Mouse (Mus musculus): Measurements from ENCODE around the gene Gm44502. TPM values are rescaled to one million over a fixed set of nuclear protein-coding genes. Genes with fewer than 3 reads are reported as not detected.

Gm44502 gene
- 1.1 and 1.3 TPM in 2 replicates for total RNA-seq (2017)

- ATAC-seq (ENCODE audit: extremely low read depth, insufficient number of reproducible peaks, low FRiP score, poor library complexity, severe bottlenecking): peak; percentile 78
Observed at GRCm38 (mm10) chr15:89429352-89430221, at the start of gene Gm44502, which contains the start of the genes C730034F03Rik and Chkb. Gene Gm44502 (minus strand): TSS chr15:89429696. Gene C730034F03Rik (plus strand): TSS chr15:89429589. Gene Chkb (minus strand): TSS chr15:89429908.

GRCm38 (mm10) chr15:89478622-89479021 lies 49.1 kb upstream of the Gm44502 start:
- no peak for ATAC-seq (ENCODE audit: extremely low read depth, insufficient number of reproducible peaks, low FRiP score, poor library complexity, severe bottlenecking)

GRCm38 (mm10) chr15:89477806-89478205 lies 48.3 kb upstream of the Gm44502 start:
- no peak for ATAC-seq (ENCODE audit: extremely low read depth, insufficient number of reproducible peaks, low FRiP score, poor library complexity, severe bottlenecking)

GRCm38 (mm10) chr15:89477091-89477491 lies 47.6 kb upstream of the Gm44502 start, which contains the start of gene Arsa:
Gene Arsa (minus strand): TSS chr15:89477425.
- ATAC-seq (ENCODE audit: extremely low read depth, insufficient number of reproducible peaks, low FRiP score, poor library complexity, severe bottlenecking): no peak

- ATAC-seq (ENCODE audit: extremely low read depth, insufficient number of reproducible peaks, low FRiP score, poor library complexity, severe bottlenecking): no peak
Observed at GRCm38 (mm10) chr15:89476475-89476815, 46.9 kb upstream of the Gm44502 start.

GRCm38 (mm10) chr15:89475611-89476474 lies 46.3 kb upstream of the Gm44502 start:
- peak; percentile 93 for ATAC-seq (ENCODE audit: extremely low read depth, insufficient number of reproducible peaks, low FRiP score, poor library complexity, severe bottlenecking)

GRCm38 (mm10) chr15:89475293-89475600 lies 45.8 kb upstream of the Gm44502 start:
- no peak for ATAC-seq (ENCODE audit: extremely low read depth, insufficient number of reproducible peaks, low FRiP score, poor library complexity, severe bottlenecking)

GRCm38 (mm10) chr15:89474596-89475292 lies 45.2 kb upstream of the Gm44502 start:
- ATAC-seq (ENCODE audit: extremely low read depth, insufficient number of reproducible peaks, low FRiP score, poor library complexity, severe bottlenecking): no peak

- ATAC-seq (ENCODE audit: extremely low read depth, insufficient number of reproducible peaks, low FRiP score, poor library complexity, severe bottlenecking): no peak
Observed at GRCm38 (mm10) chr15:89473921-89474320, 44.4 kb upstream of the Gm44502 start.

GRCm38 (mm10) chr15:89473370-89473769 lies 43.9 kb upstream of the Gm44502 start:
- no peak for ATAC-seq (ENCODE audit: extremely low read depth, insufficient number of reproducible peaks, low FRiP score, poor library complexity, severe bottlenecking)

GRCm38 (mm10) chr15:89471476-89471875 lies 42.0 kb upstream of the Gm44502 start:
- ATAC-seq (ENCODE audit: extremely low read depth, insufficient number of reproducible peaks, low FRiP score, poor library complexity, severe bottlenecking): no peak

- no peak for ATAC-seq (ENCODE audit: extremely low read depth, insufficient number of reproducible peaks, low FRiP score, poor library complexity, severe bottlenecking)
Observed at GRCm38 (mm10) chr15:89468577-89468976, 39.1 kb upstream of the Gm44502 start.

GRCm38 (mm10) chr15:89465052-89465451 lies 35.6 kb upstream of the Gm44502 start:
- no peak for ATAC-seq (ENCODE audit: extremely low read depth, insufficient number of reproducible peaks, low FRiP score, poor library complexity, severe bottlenecking)

- ATAC-seq (ENCODE audit: extremely low read depth, insufficient number of reproducible peaks, low FRiP score, poor library complexity, severe bottlenecking): no peak
Observed at GRCm38 (mm10) chr15:89463334-89464235, 34.1 kb upstream of the Gm44502 start.

GRCm38 (mm10) chr15:89462176-89462575 lies 32.7 kb upstream of the Gm44502 start:
- ATAC-seq (ENCODE audit: extremely low read depth, insufficient number of reproducible peaks, low FRiP score, poor library complexity, severe bottlenecking): no peak

- ATAC-seq (ENCODE audit: extremely low read depth, insufficient number of reproducible peaks, low FRiP score, poor library complexity, severe bottlenecking): no peak
Observed at GRCm38 (mm10) chr15:89461321-89461720, 31.8 kb upstream of the Gm44502 start.

- no peak for ATAC-seq (ENCODE audit: extremely low read depth, insufficient number of reproducible peaks, low FRiP score, poor library complexity, severe bottlenecking)
Observed at GRCm38 (mm10) chr15:89460298-89460697, 30.8 kb upstream of the Gm44502 start.

GRCm38 (mm10) chr15:89459821-89460220 lies 30.3 kb upstream of the Gm44502 start:
- no peak for ATAC-seq (ENCODE audit: extremely low read depth, insufficient number of reproducible peaks, low FRiP score, poor library complexity, severe bottlenecking)

All from neutrophil, adult 5-6 weeks (primary cell).